Mouse (Mus musculus): ENCODE data around the gene Tbc1d22a.

GRCm38 (mm10) chr15:86340766-86341165 lies 126.5 kb downstream of the Tbc1d22a start:
- no peak for TF ChIP-seq POLR2A (IDR thresholded peaks at IDR 0.05; ENCODE audit: low read depth, low read length)
- TF ChIP-seq CTCF (conservative IDR thresholded peaks at IDR 0.05; ENCODE audit: insufficient read depth, insufficient read length, low read depth, low read length): no peak

All from kidney, adult 2 months (tissue).